Mouse (Mus musculus) sigmoid colon, adult 10 weeks (tissue): ENCODE measurements around the gene Rheb. TPM values are rescaled to one million over a fixed set of nuclear protein-coding genes. Genes with fewer than 3 reads are reported as not detected.

ENCODE experiments used
- polyA plus RNA-seq: library from polyadenylated mRNA; stranded (reverse); fragments of 350-450 nt; fragmentation: Illumina TruSeq; extraction: RNeasy Lipid Tissue Mini Kit (QIAGEN cat#74804); gene quantifications from one replicate; pipeline ENCODE4 v1.2.3, GENCODE M21; 2014; ENCODE audit warnings: low read depth, low replicate concordance

Gene Rheb
- polyA plus RNA-seq, result 388 TPM

GRCm38 (mm10) chr5:24842274-24843102 is at the start of gene Rheb:
TSS of gene Rheb (minus strand) at chr5:24842624.

GRCm38 (mm10) chr5:24757816-24758215 is 84.6 kb downstream of the Rheb start, which contains the start of gene Crygn:
TSS of gene Crygn (minus strand) at chr5:24758008.

Other genes starting within 250 kb of the Rheb start
- gene Smarcd3, start 218.2 kb downstream of the Rheb start, polyA plus RNA-seq, result 1.2 TPM
- gene Nub1, start 157.1 kb downstream of the Rheb start, polyA plus RNA-seq, result 39.2 TPM
- gene Wdr86, start 111.9 kb downstream of the Rheb start, polyA plus RNA-seq, result not detected
- gene Crygn, start 84.6 kb downstream of the Rheb start, polyA plus RNA-seq, result not detected